In genomic region chr19:4646917-4647492, GRCm38 (mm10) we compare ENCODE assay signal across 22 mouse cellular contexts. TPM values are rescaled to one million over a fixed set of nuclear protein-coding genes. Genes with fewer than 3 reads are reported as not detected.
A peak's percentile ranks its signal among the peaks of the same experiment; 100 is the strongest.
DNase-seq lines count a peak whose midpoint lies in the region; ATAC-seq and TF ChIP-seq lines count a peak whose summit lies in the region.
"Had no signal": no experiment of that assay in that cellular context is flagged by ENCODE, and none has a peak within 500 bp of the region (broad histone marks: within the 10 kb centered on the region; RNA-seq: fewer than 3 reads in every experiment).

No protein-coding gene starts in this region.

- peak; percentile 32 for DNase-seq in forebrain, postnatal 0 days
- peak in 1 of 2 experiments; percentile 56 for DNase-seq in layer of hippocampus, adult 2 months (ENCODE audit: low spot score in 2 of 2)
- peak; percentile 65 to 93 for DNase-seq in left cerebral cortex, postnatal 25 days (ENCODE audit: low spot score in 2 of 2)
- peak; percentile 63 for DNase-seq in right cerebral cortex, postnatal 4 days
- no peak for DNase-seq in liver, embryonic 11.5 days (ENCODE audit: low spot score)
- DNase-seq: cerebellum, adult 11-12 months; heart, adult 18-20 months; kidney, adult 8-10 months; kidney, postnatal 36 days; midbrain, embryonic 14.5 days had no signal

- ATAC-seq in forebrain, postnatal 0 days: peak; percentile 68
- ATAC-seq in forebrain, embryonic 13.5 days: no peak
- no peak for ATAC-seq in liver, embryonic 11.5 days (replicated peaks; ENCODE audit: low FRiP score)
- ATAC-seq in granulocyte monocyte progenitor cell, adult 5-6 weeks (replicated peaks; ENCODE audit: poor library complexity, severe bottlenecking): no peak
- no peak for ATAC-seq in intestine, postnatal 0 days
- ATAC-seq: liver, embryonic 12.5 days had no signal

- no peaks in the 10 kb centered on the region for H3K4me1 ChIP-seq in forebrain, postnatal 0 days (ENCODE audit: insufficient read depth)
- no peaks in the 10 kb centered on the region for H3K4me1 ChIP-seq in forebrain, embryonic 13.5 days
- no peaks in the 10 kb centered on the region for H3K4me1 ChIP-seq in liver, embryonic 11.5 days (replicated peaks; ENCODE audit: control insufficient read depth, insufficient read depth, low read length)
- H3K4me1 ChIP-seq in intestine, postnatal 0 days (replicated peaks; ENCODE audit: control insufficient read depth, insufficient read depth, low read length): no peaks in the 10 kb centered on the region
- H3K4me1 ChIP-seq: liver, embryonic 12.5 days; lung, embryonic 15.5 days; neural tube, embryonic 15.5 days; stomach, embryonic 15.5 days had no signal

- no peak for TF ChIP-seq CTCF in forebrain, postnatal 0 days (IDR thresholded peaks at IDR 0.05; ENCODE audit: low read depth)
- TF ChIP-seq CTCF in layer of hippocampus, adult 2 months (conservative IDR thresholded peaks at IDR 0.05): no peak
- TF ChIP-seq CTCF in intestine, postnatal 0 days (IDR thresholded peaks at IDR 0.05; ENCODE audit: low read depth): no peak

- no peak overlapping the region for H3K27ac ChIP-seq in forebrain, postnatal 0 days (ENCODE audit: low read depth, low read length)
- H3K27ac ChIP-seq in forebrain, embryonic 13.5 days: no peak overlapping the region
- H3K27ac ChIP-seq in layer of hippocampus, adult 2 months: peak overlapping the region; percentile 67
- no peak overlapping the region for H3K27ac ChIP-seq in liver, embryonic 11.5 days (ENCODE audit: low read depth, low read length)
- H3K27ac ChIP-seq in intestine, postnatal 0 days (ENCODE audit: low read depth, low read length): no peak overlapping the region
- H3K27ac ChIP-seq: limb, embryonic 10.5 days; liver, embryonic 12.5 days; lung, embryonic 15.5 days; neural tube, embryonic 15.5 days; stomach, embryonic 15.5 days had no signal

- no peaks in the 10 kb centered on the region for H3K9me3 ChIP-seq in forebrain, postnatal 0 days (ENCODE audit: low read length)
- no peaks in the 10 kb centered on the region for H3K9me3 ChIP-seq in forebrain, embryonic 13.5 days (replicated peaks)
- H3K9me3 ChIP-seq in liver, embryonic 11.5 days (ENCODE audit: control insufficient read depth, low read length): no peaks in the 10 kb centered on the region
- H3K9me3 ChIP-seq in intestine, postnatal 0 days (ENCODE audit: control insufficient read depth): no peaks in the 10 kb centered on the region
- H3K9me3 ChIP-seq: limb, embryonic 10.5 days; liver, embryonic 12.5 days; lung, embryonic 15.5 days; neural tube, embryonic 15.5 days; stomach, embryonic 15.5 days had no signal

- H3K27me3 ChIP-seq in forebrain, postnatal 0 days (ENCODE audit: insufficient read depth, low read length): no peaks in the 10 kb centered on the region
- no peaks in the 10 kb centered on the region for H3K27me3 ChIP-seq in forebrain, embryonic 13.5 days
- H3K27me3 ChIP-seq in liver, embryonic 11.5 days (replicated peaks; ENCODE audit: control insufficient read depth, insufficient read depth, low read length): peaks cover 2% of the 10 kb centered on the region; the same call in 1 of the 2 replicates
- no peaks in the 10 kb centered on the region for H3K27me3 ChIP-seq in intestine, postnatal 0 days (replicated peaks; ENCODE audit: control insufficient read depth, insufficient read depth, low read length)
- H3K27me3 ChIP-seq: lung, embryonic 15.5 days; neural tube, embryonic 15.5 days; stomach, embryonic 15.5 days had no signal

- no peak overlapping the region for H3K4me2 ChIP-seq in forebrain, postnatal 0 days (ENCODE audit: low read depth)
- no peak overlapping the region for H3K4me2 ChIP-seq in forebrain, embryonic 13.5 days
- H3K4me2 ChIP-seq in liver, embryonic 11.5 days: no peak overlapping the region
- no peak overlapping the region for H3K4me2 ChIP-seq in intestine, postnatal 0 days (replicated peaks; ENCODE audit: low read depth)
- H3K4me2 ChIP-seq: liver, embryonic 12.5 days; lung, embryonic 15.5 days; neural tube, embryonic 15.5 days; stomach, embryonic 15.5 days had no signal

- 58% methylated on average over 11 of the region's 11 CpGs for WGBS in forebrain, postnatal 0 days
- 70% methylated on average over 11 of the region's 11 CpGs for WGBS in forebrain, embryonic 13.5 days
- 75% methylated on average over 11 of the region's 11 CpGs for WGBS in liver, embryonic 11.5 days
- 73% methylated on average over 11 of the region's 11 CpGs for WGBS in intestine, postnatal 0 days

- intact Hi-C loops in left cerebral cortex, postnatal 25 days (cut with DNase I): loop anchor here (2.0 to 5.0 kb wide), 3 partner anchors 52 to 85 kb away; partner anchors contain the start of genes Gm960 and Sptbn2

- no peaks in the 10 kb centered on the region for H3K36me3 ChIP-seq in forebrain, postnatal 0 days (ENCODE audit: insufficient read depth)
- H3K36me3 ChIP-seq in forebrain, embryonic 13.5 days (ENCODE audit: poor library complexity, severe bottlenecking): no peaks in the 10 kb centered on the region
- no peaks in the 10 kb centered on the region for H3K36me3 ChIP-seq in liver, embryonic 11.5 days (ENCODE audit: control insufficient read depth, insufficient read depth, low read length)
- H3K36me3 ChIP-seq in intestine, postnatal 0 days (ENCODE audit: control insufficient read depth, insufficient read depth): no peaks in the 10 kb centered on the region
- H3K36me3 ChIP-seq: limb, embryonic 10.5 days; liver, embryonic 12.5 days; lung, embryonic 15.5 days; neural tube, embryonic 15.5 days; stomach, embryonic 15.5 days had no signal

- H3K4me3 ChIP-seq in forebrain, postnatal 0 days (ENCODE audit: low read depth, low read length): no peak overlapping the region
- H3K4me3 ChIP-seq in forebrain, embryonic 13.5 days: no peak overlapping the region
- no peak overlapping the region; the same call in 1 of the 2 replicates for H3K4me3 ChIP-seq in layer of hippocampus, adult 2 months
- H3K4me3 ChIP-seq in liver, embryonic 11.5 days (ENCODE audit: low read depth, low read length): no peak overlapping the region
- no peak overlapping the region for H3K4me3 ChIP-seq in intestine, postnatal 0 days (ENCODE audit: low read depth, low read length)
- H3K4me3 ChIP-seq: limb, embryonic 10.5 days; liver, embryonic 12.5 days; lung, embryonic 15.5 days; myocyte; neural tube, embryonic 15.5 days; stomach, embryonic 15.5 days had no signal

- no peak overlapping the region for H3K9ac ChIP-seq in forebrain, postnatal 0 days
- no peak overlapping the region for H3K9ac ChIP-seq in forebrain, embryonic 13.5 days
- no peak overlapping the region for H3K9ac ChIP-seq in liver, embryonic 11.5 days (ENCODE audit: low read depth, low read length)
- H3K9ac ChIP-seq in intestine, postnatal 0 days (ENCODE audit: low read depth, low read length): no peak overlapping the region
- H3K9ac ChIP-seq: liver, embryonic 12.5 days; lung, embryonic 15.5 days; neural tube, embryonic 15.5 days; stomach, embryonic 15.5 days had no signal

RNA-seq across cellular contexts. Expression of gene Rce1, which starts 21.6 kb away (rescaled TPM):
- 51.9 and 65.1 TPM in 2 replicates for total RNA-seq in forebrain, postnatal 0 days (2014; rRNA removed)
- polyA plus RNA-seq in forebrain, postnatal 0 days (2015; fragmentation: Nextera tagmentation; extraction: Ambion mirVana): 47.5 and 52.4 TPM in 2 replicates
- 50.9 and 63.4 TPM in 2 replicates for polyA plus RNA-seq in forebrain, embryonic 13.5 days (2015; fragmentation: Nextera tagmentation; extraction: Ambion mirVana)
- total RNA-seq in layer of hippocampus, adult 2 months (2021): 10 to 100 TPM; 19.1 to 22.8 TPM
- total RNA-seq in left cerebral cortex, postnatal 25 days (2021): 10 to 100 TPM; 25.1 to 26.1 TPM
- polyA plus RNA-seq in liver, embryonic 11.5 days (2014; fragmentation: Nextera tagmentation; extraction: Ambion mirVana): 52.5 and 52.9 TPM in 2 replicates
- total RNA-seq in granulocyte monocyte progenitor cell, adult 5-6 weeks (2014; fragmentation: Nextera tagmentation): 30.4 and 40.9 TPM in 2 replicates
- total RNA-seq in granulocyte monocyte progenitor cell, adult 5-6 weeks (2017): 19.6 and 28.2 TPM in 2 replicates
- 37.0 and 37.4 TPM in 2 replicates for polyA plus RNA-seq in intestine, postnatal 0 days (2015; fragmentation: Nextera tagmentation; extraction: Ambion mirVana)

RNA-seq across cellular contexts. Expression of gene Lrfn4, which starts 31.5 kb away (rescaled TPM):
- 112 and 127 TPM in 2 replicates for total RNA-seq in forebrain, postnatal 0 days (2014; rRNA removed)
- polyA plus RNA-seq in forebrain, postnatal 0 days (2015; fragmentation: Nextera tagmentation; extraction: Ambion mirVana): 17.1 and 17.2 TPM in 2 replicates
- 7.5 and 7.9 TPM in 2 replicates for polyA plus RNA-seq in forebrain, embryonic 13.5 days (2015; fragmentation: Nextera tagmentation; extraction: Ambion mirVana)
- total RNA-seq in layer of hippocampus, adult 2 months (2021): 10 to 100 TPM; 32.8 to 34.6 TPM
- 10 to 100 TPM; 47.2 to 47.3 TPM for total RNA-seq in left cerebral cortex, postnatal 25 days (2021)
- 2.2 and 3.3 TPM in 2 replicates for polyA plus RNA-seq in liver, embryonic 11.5 days (2014; fragmentation: Nextera tagmentation; extraction: Ambion mirVana)
- total RNA-seq in granulocyte monocyte progenitor cell, adult 5-6 weeks (2014; fragmentation: Nextera tagmentation): 2.6 and 3.5 TPM in 2 replicates
- total RNA-seq in granulocyte monocyte progenitor cell, adult 5-6 weeks (2017): 1.8 and 3.7 TPM in 2 replicates
- 4.6 and 4.8 TPM in 2 replicates for polyA plus RNA-seq in intestine, postnatal 0 days (2015; fragmentation: Nextera tagmentation; extraction: Ambion mirVana)

RNA-seq across cellular contexts. Expression of gene Gm960, which starts 51.5 kb away (rescaled TPM):
- total RNA-seq in forebrain, postnatal 0 days (2014; rRNA removed): 4.5 and 7.4 TPM in 2 replicates
- polyA plus RNA-seq in forebrain, postnatal 0 days (2015; fragmentation: Nextera tagmentation; extraction: Ambion mirVana): 4.9 and 7.3 TPM in 2 replicates
- polyA plus RNA-seq in forebrain, embryonic 13.5 days (2015; fragmentation: Nextera tagmentation; extraction: Ambion mirVana): 4.1 and 5.8 TPM in 2 replicates
- 1 to 10 TPM; 1.2 to 2.5 TPM for total RNA-seq in layer of hippocampus, adult 2 months (2021)
- total RNA-seq in left cerebral cortex, postnatal 25 days (2021): 1 to 10 TPM; 1.1 to 1.3 TPM
- 0.82 and 2.0 TPM in 2 replicates for polyA plus RNA-seq in liver, embryonic 11.5 days (2014; fragmentation: Nextera tagmentation; extraction: Ambion mirVana)
- not detected in 2 replicates for total RNA-seq in granulocyte monocyte progenitor cell, adult 5-6 weeks (2014; fragmentation: Nextera tagmentation)
- total RNA-seq in granulocyte monocyte progenitor cell, adult 5-6 weeks (2017): not detected in 2 replicates
- 1.0 and 1.1 TPM in 2 replicates for polyA plus RNA-seq in intestine, postnatal 0 days (2015; fragmentation: Nextera tagmentation; extraction: Ambion mirVana)
- total RNA-seq: adrenal gland, adult 18-20 months; heart, adult 18-20 months; megakaryocyte progenitor cell, adult 5-6 weeks had no signal
- polyA plus RNA-seq: spleen, adult 2 months had no signal

Comparison
In these comparisons a context has a peak if more than half of its experiments do, and no peak if none do; other contexts are left out.
1. RNA of gene Lrfn4, which starts 31.5 kb away (total RNA-seq): 112 to 127 TPM in forebrain, postnatal 0 days, 47.2 to 47.3 TPM in left cerebral cortex, postnatal 25 days and 32.8 to 34.6 TPM in layer of hippocampus, adult 2 months; 1.8 to 3.7 TPM in granulocyte monocyte progenitor cell, adult 5-6 weeks; every median in the first group is over 4 times any median in the second.